Mouse (Mus musculus) hindbrain, embryonic 16.5 days (tissue): ENCODE results near the gene Glyctk. TPM values are rescaled to one million over a fixed set of nuclear protein-coding genes. Genes with fewer than 3 reads are reported as not detected.
"Not testable (repeated sequence)": the region's sequence is repeated elsewhere in the genome, so short reads cannot be mapped to it uniquely, and the experiment has no call there.

Experiments used
- ATAC-seq: fragments of 200-750 bp; cut with Nextera tagmentation; 2 replicates; pipeline ENCODE4 v1.8.0; 2017; ENCODE audit warnings: moderate TSS enrichment, moderate library complexity
- H3K27ac ChIP-seq: fragments of 300-500 bp; sonication (generic); 2 replicates; pipeline ENCODE4 v1.5.1; 2014; ENCODE audit warnings: low read depth, mild to moderate bottlenecking, control low read depth, low read length, moderate library complexity
- H3K27me3 ChIP-seq: fragments of 300-500 bp; sonication (generic); replicated peaks from 2 replicates; pipeline ENCODE4 v1.6.1; 2014; ENCODE audit warnings: low read length; ENCODE audit not compliant: control insufficient read depth, insufficient read depth
- H3K36me3 ChIP-seq: fragments of 300-500 bp; sonication (generic); 2 replicates; pipeline ENCODE4 v1.6.1; 2014; ENCODE audit warnings: mild to moderate bottlenecking, low read length, moderate library complexity, mixed read lengths; ENCODE audit not compliant: control insufficient read depth, insufficient read depth
- H3K4me1 ChIP-seq: fragments of 300-500 bp; sonication (generic); 2 replicates; pipeline ENCODE4 v1.6.1; 2014; ENCODE audit warnings: low read depth, low read length; ENCODE audit not compliant: control insufficient read depth, insufficient read depth
- H3K4me2 ChIP-seq: fragments of 300-500 bp; sonication (generic); 2 replicates; pipeline ENCODE4 v1.6.1; 2014; ENCODE audit warnings: mild to moderate bottlenecking, low read length, control low read depth, moderate library complexity
- H3K4me3 ChIP-seq: fragments of 300-500 bp; sonication (generic); 2 replicates; pipeline ENCODE4 v1.5.1; 2014; ENCODE audit warnings: mild to moderate bottlenecking, low read length, control low read depth, moderate library complexity
- H3K9ac ChIP-seq: fragments of 300-500 bp; sonication (generic); 2 replicates; pipeline ENCODE4 v1.6.1; 2014; ENCODE audit warnings: low read depth, mild to moderate bottlenecking, control low read depth, low read length, moderate library complexity
- H3K9me3 ChIP-seq: fragments of 300-500 bp; sonication (generic); 2 replicates; pipeline ENCODE4 v1.6.1; 2014; ENCODE audit warnings: mild to moderate bottlenecking, low read length, moderate library complexity; ENCODE audit not compliant: control insufficient read depth
- WGBS: fragments of 180-500 bp; shearing (Covaris S2); extraction: QIAGEN DNeasy Blood & Tissue Kit; methylation state at CpG from one replicate; pipeline ENCODE4 v1.1.7; 2014; 5-methylcytosine and 5-hydroxymethylcytosine counted together
- polyA plus RNA-seq: library from polyadenylated mRNA; unstranded; fragments of >200 nt; fragmentation: Nextera tagmentation; extraction: Ambion mirVana; gene quantifications from 2 replicates; pipeline ENCODE4 v1.2.1, GENCODE M21; 2015

Glyctk gene
- polyA plus RNA-seq, 1 experiment from 2014 or later: 2.1 TPM

DNA sequence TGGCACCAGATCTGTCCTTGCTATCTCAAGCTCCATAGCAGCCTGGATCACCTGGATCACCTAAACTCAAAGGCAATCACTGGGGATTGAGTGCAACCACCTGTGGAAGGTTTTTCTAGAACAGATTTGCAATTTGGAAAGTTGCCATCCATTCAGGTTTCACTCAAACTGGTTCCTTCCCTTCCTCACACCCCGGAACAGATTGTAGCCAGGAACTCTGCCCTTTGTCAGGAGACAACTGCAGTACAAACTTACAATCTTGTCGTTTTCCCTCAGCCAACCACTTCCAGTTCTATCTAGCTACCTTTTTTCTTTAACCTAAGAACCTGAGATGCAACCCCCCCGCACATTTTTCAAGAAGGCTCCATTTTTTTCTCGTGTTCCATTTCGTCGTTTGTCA is 12.0 kb upstream of the Glyctk start:
- no peak for ATAC-seq
- Histone ChIP-seq H3K27me3 (no peaks in the 10 kb centered on the region), H3K4me2 (peak overlapping the region; percentile 82), H3K4me3 (peak overlapping the region; percentile 67; the same call in 1 of the 2 replicates), H3K4me1 (peaks cover 23% of the 10 kb centered on the region), H3K9ac (no peak overlapping the region), H3K27ac (no peak overlapping the region), H3K9me3 (no peaks in the 10 kb centered on the region), H3K36me3 (no peaks in the 10 kb centered on the region)
- 36% methylated on average over 6 of the region's 6 CpGs for WGBS

DNA sequence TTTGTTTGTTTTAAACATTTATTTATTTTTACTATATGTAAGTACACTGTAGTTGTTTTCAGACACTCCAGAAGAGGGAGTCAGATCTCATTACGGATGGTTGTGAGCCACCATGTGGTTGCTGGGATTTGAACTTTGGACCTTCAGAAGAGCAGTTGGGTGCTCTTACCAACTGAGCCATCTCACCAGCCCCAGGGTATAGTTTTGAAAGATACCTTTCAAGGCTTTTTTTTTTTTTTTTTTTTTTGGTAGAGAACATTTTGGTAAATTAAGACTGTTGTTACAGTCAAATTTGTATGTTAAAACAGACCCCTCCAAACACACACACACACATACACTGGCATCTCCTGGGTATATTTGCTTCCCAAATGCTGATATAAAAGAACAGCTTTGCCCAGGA is 11.1 kb upstream of the Glyctk start:
- H3K27me3 ChIP-seq: not testable (repeated sequence)

DNA sequence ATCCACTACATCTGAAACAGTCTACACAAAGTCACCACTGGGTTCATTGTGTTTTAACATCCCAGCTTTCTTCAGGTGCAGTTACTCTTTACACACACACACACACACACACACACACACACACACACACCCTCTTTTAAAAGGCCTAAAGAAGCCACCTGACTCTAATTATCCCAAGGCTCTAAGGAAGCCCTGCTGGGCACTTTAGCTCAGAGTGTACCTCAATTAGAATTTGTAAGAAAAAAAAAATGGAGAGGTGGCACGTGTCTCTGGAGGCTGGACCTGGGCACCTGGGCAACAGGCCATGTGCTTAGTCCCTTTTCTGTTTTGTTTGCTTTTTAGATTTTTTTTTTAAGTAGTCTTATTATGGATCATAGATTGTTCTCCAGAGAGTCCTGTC is 9.8 kb upstream of the Glyctk start:
- Histone ChIP-seq H3K36me3 (no peaks in the 10 kb centered on the region), H3K27ac (no peak overlapping the region), H3K9me3 (no peaks in the 10 kb centered on the region), H3K4me3 (no peak overlapping the region), H3K4me2 (no peak overlapping the region), H3K4me1 (peaks cover 4% of the 10 kb centered on the region), H3K27me3 (no peaks in the 10 kb centered on the region), H3K9ac (no peak overlapping the region)
- ATAC-seq: no peak
- WGBS: 37% methylated on average over 1 of the region's 1 CpGs

More for the DNA sequence above, 11.1 kb upstream of the Glyctk start:
- H3K4me1 ChIP-seq: peaks cover 16% of the 10 kb centered on the region
- H3K4me2 ChIP-seq, ATAC-seq, H3K27ac ChIP-seq, H3K36me3 ChIP-seq, H3K4me3 ChIP-seq, H3K9ac ChIP-seq, H3K9me3 ChIP-seq: not testable (repeated sequence)
- WGBS: 78% methylated on average over 1 of the region's 1 CpGs

DNA sequence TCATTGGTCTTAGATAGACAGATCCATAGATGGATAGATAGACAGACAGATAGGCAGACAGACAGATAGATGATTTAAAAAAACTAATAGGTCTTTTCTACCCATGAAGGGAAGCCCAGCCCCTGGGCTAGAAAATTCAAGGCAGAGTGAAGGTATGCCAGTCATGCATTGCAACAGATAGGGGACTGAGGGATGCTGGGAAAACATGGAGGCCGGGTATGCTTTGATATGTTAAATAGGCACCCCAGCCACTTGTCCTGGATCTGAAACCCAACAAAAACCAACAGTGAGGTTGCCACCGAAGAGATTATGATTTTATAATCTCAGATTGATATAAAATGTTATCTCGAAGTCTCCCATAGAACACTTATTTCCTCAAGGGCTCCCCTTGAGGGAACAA is 9.3 kb upstream of the Glyctk start:
- H3K9me3 ChIP-seq: no peaks in the 10 kb centered on the region
- no peak overlapping the region for H3K9ac ChIP-seq
- no peak overlapping the region for H3K27ac ChIP-seq
- H3K27me3 ChIP-seq: no peaks in the 10 kb centered on the region
- 86% methylated on average over 3 of the region's 3 CpGs for WGBS
- no peak overlapping the region for H3K4me2 ChIP-seq
- peaks cover 4% of the 10 kb centered on the region for H3K4me1 ChIP-seq
- no peak for ATAC-seq
- H3K36me3 ChIP-seq: no peaks in the 10 kb centered on the region
- no peak overlapping the region for H3K4me3 ChIP-seq

DNA sequence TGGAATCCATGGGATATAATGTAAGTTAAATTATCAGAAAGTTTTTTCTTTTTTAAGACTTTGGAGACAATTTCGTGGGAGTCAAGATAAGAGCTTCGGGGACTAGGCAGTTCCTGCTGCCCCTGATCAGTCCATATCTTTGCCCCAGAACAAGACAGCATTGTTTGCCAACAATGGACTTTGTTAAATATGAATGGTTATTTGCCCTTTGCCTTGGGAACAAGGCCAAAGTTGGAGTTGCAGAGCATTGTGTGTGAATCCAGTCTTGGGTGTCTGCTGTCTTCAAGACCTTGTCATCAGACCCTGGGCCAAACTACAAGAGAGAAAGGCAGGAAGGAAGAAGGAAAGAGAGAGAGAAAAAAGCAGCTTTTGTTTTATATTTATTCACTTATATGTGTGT is 8.8 kb upstream of the Glyctk start:
- Histone ChIP-seq H3K36me3 (no peaks in the 10 kb centered on the region), H3K27ac (no peak overlapping the region), H3K9ac (no peak overlapping the region), H3K4me1 (peaks cover 4% of the 10 kb centered on the region), H3K4me3 (no peak overlapping the region), H3K9me3 (no peaks in the 10 kb centered on the region), H3K27me3 (no peaks in the 10 kb centered on the region), H3K4me2 (no peak overlapping the region)
- WGBS: 80% methylated on average over 2 of the region's 2 CpGs
- ATAC-seq: no peak

DNA sequence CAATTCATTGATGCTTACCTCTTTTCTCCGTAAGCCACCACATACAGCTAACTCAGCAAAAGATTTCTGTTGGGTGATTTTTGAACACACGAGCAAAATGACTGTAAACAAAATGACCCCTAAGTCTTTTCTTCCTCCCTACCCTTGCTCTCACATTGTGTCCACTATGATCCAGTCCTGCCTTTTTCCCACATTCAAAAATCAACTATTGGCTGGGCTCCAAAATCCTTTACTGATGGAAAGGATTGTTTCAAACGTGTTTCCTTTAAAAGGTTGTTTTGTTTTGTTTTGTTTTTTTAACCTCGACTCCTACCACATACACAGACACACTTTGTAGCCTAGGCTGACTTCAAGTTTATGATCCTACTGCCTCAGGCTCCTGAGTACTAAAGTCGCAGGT is 2.5 kb upstream of the Glyctk start:
- Histone ChIP-seq H3K36me3 (no peaks in the 10 kb centered on the region), H3K27ac (peak overlapping the region; percentile 97), H3K9ac (peak overlapping the region; percentile 75), H3K4me2 (peak overlapping the region; percentile 78), H3K9me3 (no peaks in the 10 kb centered on the region), H3K4me1 (peaks cover 7% of the 10 kb centered on the region; the same call in 1 of the 2 replicates), H3K4me3 (peak overlapping the region; percentile 57), H3K27me3 (no peaks in the 10 kb centered on the region)
- no peak for ATAC-seq
- 48% methylated on average over 5 of the region's 5 CpGs for WGBS

DNA sequence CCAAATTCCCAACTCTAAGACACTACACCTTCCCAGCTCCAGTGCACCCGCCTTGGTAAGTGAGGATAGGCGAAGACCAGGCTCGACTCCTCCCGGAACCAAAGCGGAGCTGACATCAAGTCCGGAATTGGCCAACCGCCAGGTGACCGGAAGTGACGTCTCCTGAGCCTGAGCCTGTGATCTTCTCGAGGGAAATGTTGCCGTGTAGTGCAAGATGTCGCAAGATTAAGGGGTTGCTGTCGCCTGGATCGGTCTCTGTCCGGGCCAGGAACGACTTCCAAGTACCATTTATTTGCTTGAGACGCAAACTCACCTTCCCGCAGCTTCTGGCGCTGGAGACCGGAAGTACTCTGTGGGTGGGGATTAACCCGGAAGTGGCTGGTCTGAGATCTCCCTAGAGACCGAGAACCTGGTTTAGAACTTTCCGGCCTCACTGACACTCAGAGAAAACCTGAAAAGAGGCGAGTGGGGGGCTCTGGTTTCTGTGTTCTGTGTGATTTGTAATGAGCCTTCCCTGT is 1.9 kb upstream of the Glyctk start:
- peak overlapping the region; percentile 97 for H3K27ac ChIP-seq
- WGBS: 2% methylated on average over 24 of the region's 24 CpGs

DNA sequence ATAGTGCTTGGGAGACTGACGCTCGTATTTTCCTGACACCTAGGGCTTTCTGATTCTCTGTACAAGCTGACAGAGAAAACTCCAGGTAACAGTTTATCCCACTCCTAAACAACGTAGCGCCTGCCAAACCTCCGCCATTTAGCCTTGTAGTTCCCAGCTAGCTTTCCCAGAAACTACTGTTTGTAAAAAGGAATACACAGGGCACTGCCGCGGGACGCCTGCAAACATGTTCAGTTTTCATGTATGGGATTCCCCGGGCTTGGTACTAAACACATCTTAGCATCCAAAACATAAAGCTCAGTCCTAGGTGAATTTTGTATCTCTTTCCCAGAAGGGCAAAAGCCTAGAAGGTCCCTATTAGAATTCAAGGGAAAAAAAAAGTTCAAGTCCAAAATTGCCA is 1.3 kb upstream of the Glyctk start:
- no peak overlapping the region for H3K27ac ChIP-seq
- no peaks in the 10 kb centered on the region for H3K36me3 ChIP-seq
- H3K4me3 ChIP-seq: no peak overlapping the region
- H3K27me3 ChIP-seq: no peaks in the 10 kb centered on the region
- H3K9me3 ChIP-seq: no peaks in the 10 kb centered on the region
- WGBS: 82% methylated on average over 9 of the region's 9 CpGs
- no peak overlapping the region; the same call in 1 of the 2 replicates for H3K9ac ChIP-seq
- no peak for ATAC-seq
- peak overlapping the region; percentile 78 for H3K4me2 ChIP-seq
- peaks cover 7% of the 10 kb centered on the region; the same call in 1 of the 2 replicates for H3K4me1 ChIP-seq

More for the DNA sequence above, 1.9 kb upstream of the Glyctk start:
- peak overlapping the region; percentile 75 for H3K9ac ChIP-seq
- no peaks in the 10 kb centered on the region for H3K36me3 ChIP-seq
- peaks cover 7% of the 10 kb centered on the region; the same call in 1 of the 2 replicates for H3K4me1 ChIP-seq
- no peaks in the 10 kb centered on the region for H3K27me3 ChIP-seq
- no peaks in the 10 kb centered on the region for H3K9me3 ChIP-seq
- H3K4me3 ChIP-seq: peak overlapping the region; percentile 57
- ATAC-seq: peak; percentile 86
- H3K4me2 ChIP-seq: peak overlapping the region; percentile 78

DNA sequence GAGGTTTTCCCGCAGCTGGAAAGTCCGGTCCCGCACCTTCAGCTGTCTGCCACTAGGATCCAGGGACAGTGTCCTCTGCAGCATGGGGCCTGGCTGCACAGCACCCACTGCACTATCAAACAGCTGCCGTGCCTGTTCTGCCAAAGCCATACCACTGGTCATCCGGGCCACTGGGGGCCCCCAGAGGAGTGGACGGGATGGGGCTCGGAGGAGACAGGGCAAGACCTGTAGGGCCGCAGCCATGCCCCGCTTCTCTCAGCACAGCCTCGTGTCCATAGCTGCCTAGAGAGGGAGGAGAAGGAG is 364 bp downstream of the Glyctk start:
- Histone ChIP-seq H3K4me1 (peaks cover 7% of the 10 kb centered on the region; the same call in 1 of the 2 replicates), H3K36me3 (peaks cover 7% of the 10 kb centered on the region), H3K9me3 (no peaks in the 10 kb centered on the region), H3K27ac (no peak overlapping the region), H3K4me3 (no peak overlapping the region), H3K4me2 (no peak overlapping the region), H3K9ac (no peak overlapping the region), H3K27me3 (no peaks in the 10 kb centered on the region)
- 81% methylated on average over 9 of the region's 10 CpGs for WGBS
- no peak for ATAC-seq
